Mouse (Mus musculus) midbrain, postnatal 0 days (tissue): ENCODE data around the gene Ppp1r13b. TPM values are rescaled to one million over a fixed set of nuclear protein-coding genes. Genes with fewer than 3 reads are reported as not detected.

Experiments
- ATAC-seq: fragments of 200-750 bp; cut with Nextera tagmentation; 2 replicates; pipeline ENCODE4 v1.8.0; 2017; ENCODE audit warnings: moderate number of reproducible peaks, mild to moderate bottlenecking, moderate TSS enrichment, moderate library complexity; ENCODE audit not compliant: low FRiP score
- DNase-seq: peaks from one replicate; pipeline ENCODE4 v3.0.0-alpha.2; 2015; ENCODE audit warnings: low spot score
- H3K27ac ChIP-seq: fragments of 300-500 bp; sonication (generic); 2 replicates; pipeline ENCODE4 v1.5.1; 2014; ENCODE audit warnings: low read depth, mild to moderate bottlenecking, low read length, mixed read lengths
- H3K27me3 ChIP-seq: fragments of 300-500 bp; sonication (generic); 2 replicates; pipeline ENCODE4 v1.6.1; 2014; ENCODE audit warnings: low read length, control low read depth, mixed read lengths; ENCODE audit not compliant: insufficient read depth
- H3K36me3 ChIP-seq: fragments of 300-500 bp; sonication (generic); 2 replicates; pipeline ENCODE4 v1.6.1; 2014; ENCODE audit warnings: low read length, control low read depth, mixed read lengths; ENCODE audit not compliant: insufficient read depth
- H3K4me1 ChIP-seq: fragments of 300-500 bp; sonication (generic); 2 replicates; pipeline ENCODE4 v1.6.1; 2014; ENCODE audit warnings: mild to moderate bottlenecking, control low read depth, antibody characterized with exemption, low read length, mixed read lengths; ENCODE audit not compliant: insufficient read depth
- H3K4me2 ChIP-seq: fragments of 300-500 bp; sonication (generic); 2 replicates; pipeline ENCODE4 v1.6.1; 2014; ENCODE audit warnings: low read depth, mild to moderate bottlenecking, low read length, mixed read lengths; ENCODE audit not compliant: poor library complexity, severe bottlenecking
- H3K4me3 ChIP-seq: fragments of 300-500 bp; sonication (generic); 2 replicates; pipeline ENCODE4 v1.5.1; 2014; ENCODE audit warnings: low read depth, mild to moderate bottlenecking, low read length, moderate library complexity
- H3K9ac ChIP-seq: fragments of 300-500 bp; sonication (generic); replicated peaks from 2 replicates; pipeline ENCODE4 v1.6.1; 2014; ENCODE audit warnings: mild to moderate bottlenecking, low read length, moderate library complexity, mixed read lengths; ENCODE audit not compliant: poor library complexity, severe bottlenecking
- H3K9me3 ChIP-seq: fragments of 300-500 bp; sonication (generic); 2 replicates; pipeline ENCODE4 v1.6.1; 2016; ENCODE audit warnings: low read length, control low read depth
- CTCF ChIP-seq: IDR thresholded peaks from 2 replicates; pipeline ENCODE4 v1.5.1; 2016; ENCODE audit warnings: antibody characterized with exemption, mild to moderate bottlenecking
- WGBS: fragments of 180-500 bp; shearing (Covaris S2); extraction: QIAGEN DNeasy Blood & Tissue Kit; methylation state at CpG from one replicate; pipeline ENCODE4 v1.1.7; 2014; 5-methylcytosine and 5-hydroxymethylcytosine counted together
- polyA plus RNA-seq: library from polyadenylated mRNA; unstranded; fragments of >200 nt; fragmentation: Nextera tagmentation; extraction: Ambion mirVana; gene quantifications from 2 replicates; pipeline ENCODE4 v1.2.1, GENCODE M21; 2015
- total RNA-seq: library from RNA; depleted of rRNA; stranded (reverse); fragments of >200 nt; gene quantifications from 2 replicates; pipeline ENCODE4 v1.2.3, GENCODE M21; 2014

Ppp1r13b gene
- total and polyA plus RNA-seq, 2 experiments from 2014 or later: 47.0 to 79.3 TPM

- Histone ChIP-seq H3K27ac (no peak overlapping the region), H3K4me2 (no peak overlapping the region), H3K36me3 (no peaks in the 10 kb centered on the region), H3K9ac (no peak overlapping the region), H3K27me3 (no peaks in the 10 kb centered on the region), H3K4me1 (no peaks in the 10 kb centered on the region), H3K9me3 (no peaks in the 10 kb centered on the region), H3K4me3 (no peak overlapping the region)
- WGBS: 85% methylated on average over 6 of the region's 6 CpGs
- no peak for ATAC-seq
- TF ChIP-seq CTCF: no peak
- DNase-seq: no peak
These were observed 15.2 kb upstream of the Ppp1r13b start for GRCm38 (mm10) chr12:111923117-111923516.

- DNase-seq (peak; percentile 75), ATAC-seq (no peak)
- Histone ChIP-seq H3K27me3 (no peaks in the 10 kb centered on the region), H3K36me3 (no peaks in the 10 kb centered on the region), H3K4me2 (no peak overlapping the region), H3K9me3 (no peaks in the 10 kb centered on the region), H3K27ac (no peak overlapping the region), H3K4me1 (no peaks in the 10 kb centered on the region), H3K9ac (no peak overlapping the region), H3K4me3 (no peak overlapping the region)
- no peak for TF ChIP-seq CTCF
- whole genome bisulfite sequencing: 53% methylated on average over 9 of the region's 9 CpGs
These were observed 12.1 kb upstream of the Ppp1r13b start for GRCm38 (mm10) chr12:111920046-111920445.

- Histone ChIP-seq H3K27me3 (no peaks in the 10 kb centered on the region), H3K4me2 (no peak overlapping the region), H3K4me1 (no peaks in the 10 kb centered on the region), H3K9ac (no peak overlapping the region), H3K9me3 (no peaks in the 10 kb centered on the region), H3K36me3 (no peaks in the 10 kb centered on the region), H3K27ac (no peak overlapping the region), H3K4me3 (no peak overlapping the region)
- no peak for DNase-seq
- 55% methylated on average over 12 of the region's 12 CpGs for WGBS
- no peak for ATAC-seq
- no peak for TF ChIP-seq CTCF
These were observed 8.8 kb upstream of the Ppp1r13b start for GRCm38 (mm10) chr12:111916514-111917217.

DNA sequence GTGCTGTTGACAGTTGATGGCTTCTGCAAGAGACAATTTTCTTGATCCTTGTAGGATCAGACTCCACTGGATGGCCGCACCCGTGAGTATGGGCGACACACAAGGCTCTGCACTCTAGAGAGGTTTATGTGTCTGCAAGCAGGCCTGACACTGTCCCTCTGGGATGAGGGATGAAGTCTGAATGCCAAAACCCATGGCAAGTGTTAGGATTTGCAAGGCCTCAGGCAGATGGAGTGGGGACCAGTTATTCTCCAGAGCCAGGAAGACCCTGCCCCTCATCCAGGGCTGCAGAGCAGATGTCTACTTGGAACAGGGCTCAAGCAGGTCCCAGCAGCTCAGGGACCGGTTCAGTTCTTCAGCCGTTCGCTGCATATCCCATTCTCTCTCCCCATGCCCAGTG is 7.9 kb upstream of the Ppp1r13b start:
- WGBS: 87% methylated on average over 6 of the region's 6 CpGs
- Histone ChIP-seq H3K36me3 (no peaks in the 10 kb centered on the region), H3K4me1 (no peaks in the 10 kb centered on the region), H3K4me2 (no peak overlapping the region), H3K4me3 (no peak overlapping the region), H3K27me3 (no peaks in the 10 kb centered on the region), H3K27ac (no peak overlapping the region), H3K9me3 (no peaks in the 10 kb centered on the region), H3K9ac (no peak overlapping the region)
- DNase-seq: no peak
- TF ChIP-seq CTCF: no peak
- no peak for ATAC-seq

- H3K9ac ChIP-seq: no peak overlapping the region
These were observed 6.1 kb upstream of the Ppp1r13b start for GRCm38 (mm10) chr12:111914031-111914430.

DNA sequence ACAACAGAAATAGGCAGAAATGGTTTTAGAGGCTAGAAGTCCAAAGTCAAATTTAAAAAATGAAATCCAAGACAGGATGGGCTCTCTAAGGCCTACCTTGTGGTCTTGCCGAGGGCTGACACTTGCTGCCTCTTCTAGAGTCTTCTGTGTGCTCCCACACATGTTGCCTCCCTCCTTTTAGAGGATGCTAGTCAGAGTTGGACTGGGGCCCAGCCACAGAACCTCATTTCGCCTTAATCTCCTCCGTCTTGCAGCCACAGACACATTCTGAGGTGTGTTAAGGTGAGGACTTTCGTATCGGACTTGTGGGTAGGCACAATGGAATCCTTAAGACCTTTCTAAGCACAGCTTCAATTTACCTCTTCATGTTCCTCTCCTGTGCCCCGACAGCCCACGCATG is 4.9 kb upstream of the Ppp1r13b start:
- ATAC-seq: no peak

More at GRCm38 (mm10) chr12:111914031-111914430, 6.1 kb upstream of the Ppp1r13b start:
- H3K4me2 ChIP-seq: no peak overlapping the region
- DNase-seq (no peak), ATAC-seq (no peak)
- H3K4me1 ChIP-seq: no peaks in the 10 kb centered on the region
- no peak for TF ChIP-seq CTCF
- H3K36me3 ChIP-seq: no peaks in the 10 kb centered on the region
- no peak overlapping the region for H3K27ac ChIP-seq
- WGBS: 32% methylated on average over 3 of the region's 3 CpGs
- no peak overlapping the region for H3K4me3 ChIP-seq
- no peaks in the 10 kb centered on the region for H3K27me3 ChIP-seq
- H3K9me3 ChIP-seq: no peaks in the 10 kb centered on the region

More for the DNA sequence above, 4.9 kb upstream of the Ppp1r13b start:
- TF ChIP-seq CTCF: no peak
- DNase-seq: no peak
- no peak overlapping the region for H3K4me3 ChIP-seq
- H3K27ac ChIP-seq: no peak overlapping the region
- H3K36me3 ChIP-seq: no peaks in the 10 kb centered on the region
- H3K4me2 ChIP-seq: no peak overlapping the region
- H3K4me1 ChIP-seq: no peaks in the 10 kb centered on the region
- 87% methylated on average over 7 of the region's 7 CpGs for WGBS
- no peaks in the 10 kb centered on the region for H3K9me3 ChIP-seq
- H3K9ac ChIP-seq: no peak overlapping the region
- H3K27me3 ChIP-seq: no peaks in the 10 kb centered on the region
